Comparison of ENCODE assay signal across 1 mouse cellular context in genomic region chr19:8820424-8820956, GRCm38 (mm10).
TF ChIP-seq lines count a peak whose summit lies in the region.

No protein-coding gene starts in this region.

TF ChIP-seq in CH12.LX, 34 proteins besides CTCF, POLR2A, EP300 and RAD21:
- no peak for TF ChIP-seq CHD1 (IDR thresholded peaks at IDR 0.05; ENCODE audit: low read depth, low read length)
- TF ChIP-seq SIN3A (IDR thresholded peaks at IDR 0.05; ENCODE audit: low read length), result peak; percentile 29; the same call in 1 of the 2 replicates
TF ChIP-seq in CH12.LX: peak in this region for 1.
